Mouse (Mus musculus) urinary bladder, postnatal 0 days (tissue): ENCODE results near the gene Hist1h2bh. TPM values are rescaled to one million over a fixed set of nuclear protein-coding genes. Genes with fewer than 3 reads are reported as not detected.

ENCODE experiments used
- polyA plus RNA-seq: library from polyadenylated mRNA; unstranded; fragments of >200 nt; fragmentation: Nextera tagmentation; extraction: Ambion mirVana; gene quantifications from 2 replicates; pipeline ENCODE4 v1.2.1, GENCODE M21; 2015

Gene Hist1h2bh
- 0.54 and 0.58 TPM in 2 replicates for polyA plus RNA-seq

GRCm38 (mm10) chr13:23542999-23543607 lies at the start of gene Hist1h2bh:
TSS of gene Hist1h2bh (minus strand) at chr13:23543392.

GRCm38 (mm10) chr13:23581408-23582218 lies 38.4 kb upstream of the Hist1h2bh start, which contains the start of gene Hist1h4d:
TSS of gene Hist1h4d (plus strand) at chr13:23581598.

GRCm38 (mm10) chr13:23575271-23575851 lies 32.2 kb upstream of the Hist1h2bh start, which contains the start of gene Hist1h3d:
TSS of gene Hist1h3d (plus strand) at chr13:23575763.

GRCm38 (mm10) chr13:23573898-23574524 lies 30.8 kb upstream of the Hist1h2bh start, which contains the start of the genes Hist1h2bf and Hist1h2ad:
TSS of gene Hist1h2bf (minus strand) at chr13:23574196.
TSS of gene Hist1h2ad (plus strand) at chr13:23574381.

GRCm38 (mm10) chr13:23571022-23571503 lies 27.9 kb upstream of the Hist1h2bh start, which contains the start of the genes Hist1h2ae and Hist1h2bg:
TSS of gene Hist1h2ae (minus strand) at chr13:23571220.
TSS of gene Hist1h2bg (plus strand) at chr13:23571396.

GRCm38 (mm10) chr13:23561883-23562659 lies 18.9 kb upstream of the Hist1h2bh start, which contains the start of gene Hist1h3e:
TSS of gene Hist1h3e (minus strand) at chr13:23562369.

GRCm38 (mm10) chr13:23552962-23553361 lies 9.8 kb upstream of the Hist1h2bh start, which contains the start of gene Hist1h1d:
TSS of gene Hist1h1d (plus strand) at chr13:23553262.

GRCm38 (mm10) chr13:23551146-23551834 lies 8.1 kb upstream of the Hist1h2bh start, which contains the start of gene Hist1h4f:
TSS of gene Hist1h4f (minus strand) at chr13:23551648.

GRCm38 (mm10) chr13:23543965-23544786 lies 984 bp upstream of the Hist1h2bh start, which contains the start of gene Hist1h3f:
TSS of gene Hist1h3f (plus strand) at chr13:23544052.

GRCm38 (mm10) chr13:23535137-23536075 lies 7.8 kb downstream of the Hist1h2bh start, which contains the start of gene Hist1h3g:
TSS of gene Hist1h3g (plus strand) at chr13:23535422.

GRCm38 (mm10) chr13:23533560-23534367 lies 9.4 kb downstream of the Hist1h2bh start, which contains the start of gene Hist1h2af:
TSS of gene Hist1h2af (plus strand) at chr13:23533906.

GRCm38 (mm10) chr13:23530901-23531875 lies 12.0 kb downstream of the Hist1h2bh start, which contains the start of gene Hist1h4h:
TSS of gene Hist1h4h (plus strand) at chr13:23531050.

